In genomic region chr3:141818615-141819312, GRCm38 (mm10) we compare ENCODE assay signal across 15 mouse cellular contexts.
DNase-seq lines count a peak whose midpoint lies in the region; ATAC-seq and TF ChIP-seq lines count a peak whose summit lies in the region.
"Had no signal": no experiment of that assay in that cellular context is flagged by ENCODE, and none has a peak within 500 bp of the region (broad histone marks: within the 10 kb centered on the region; RNA-seq: fewer than 3 reads in every experiment).

No protein-coding gene starts in this region.

- H3K36me3 ChIP-seq in kidney, embryonic 14.5 days (ENCODE audit: control insufficient read depth, insufficient read depth, low read length), result peaks cover 7% of the 10 kb centered on the region; the same call in 1 of the 2 replicates
- H3K36me3 ChIP-seq in forebrain, embryonic 11.5 days (ENCODE audit: control insufficient read depth, insufficient read depth, low read length), result no peaks in the 10 kb centered on the region
- H3K36me3 ChIP-seq in hindbrain, embryonic 14.5 days (replicated peaks; ENCODE audit: control insufficient read depth, insufficient read depth), result no peaks in the 10 kb centered on the region
- H3K36me3 ChIP-seq in midbrain, postnatal 0 days (ENCODE audit: insufficient read depth, low read length), result no peaks in the 10 kb centered on the region
- H3K36me3 ChIP-seq: G1E; stomach, embryonic 15.5 days had no signal

- no peak for TF ChIP-seq CTCF in midbrain, postnatal 0 days (IDR thresholded peaks at IDR 0.05)

- DNase-seq in kidney, adult 18-20 months, result no peak
- no peak for DNase-seq in forebrain, embryonic 11.5 days (ENCODE audit: low spot score)
- DNase-seq in hindbrain, embryonic 14.5 days (ENCODE audit: low spot score), result peak; percentile 41
- DNase-seq in midbrain, postnatal 0 days (ENCODE audit: low spot score), result no peak
- DNase-seq in frontal cortex, postnatal 36 days (ENCODE audit: low spot score in 2 of 2), result no peak
- DNase-seq in cerebellum, postnatal 36 days, result no peak
- no peak for DNase-seq in urinary bladder, postnatal 25 days (ENCODE audit: low spot score)
- DNase-seq: heart, postnatal 36 days; lung, adult 2 months; thymus, postnatal 25 days had no signal

- no peaks in the 10 kb centered on the region for H3K9me3 ChIP-seq in kidney, embryonic 14.5 days (ENCODE audit: control insufficient read depth, low read length)
- H3K9me3 ChIP-seq in forebrain, embryonic 11.5 days (ENCODE audit: control insufficient read depth, low read length), result no peaks in the 10 kb centered on the region
- H3K9me3 ChIP-seq in hindbrain, embryonic 14.5 days (ENCODE audit: control insufficient read depth, low read length), result no peaks in the 10 kb centered on the region
- H3K9me3 ChIP-seq in midbrain, postnatal 0 days (ENCODE audit: low read length), result no peaks in the 10 kb centered on the region
- H3K9me3 ChIP-seq: G1E; limb, embryonic 13.5 days; stomach, embryonic 15.5 days had no signal

- H3K4me2 ChIP-seq in kidney, embryonic 14.5 days (replicated peaks; ENCODE audit: low read depth, low read length), result no peak overlapping the region
- peak overlapping the region; percentile 40; the same call in 1 of the 2 replicates for H3K4me2 ChIP-seq in forebrain, embryonic 11.5 days (ENCODE audit: low read depth, low read length, severe bottlenecking)
- H3K4me2 ChIP-seq in hindbrain, embryonic 14.5 days (replicated peaks), result peak overlapping the region; percentile 37
- H3K4me2 ChIP-seq in midbrain, postnatal 0 days (ENCODE audit: low read depth, low read length, poor library complexity, severe bottlenecking), result no peak overlapping the region
- H3K4me2 ChIP-seq: limb, embryonic 13.5 days; stomach, embryonic 15.5 days had no signal

- H3K9ac ChIP-seq in kidney, embryonic 14.5 days (ENCODE audit: low read depth, low read length), result no peak overlapping the region
- H3K9ac ChIP-seq in forebrain, embryonic 11.5 days (ENCODE audit: low read length), result no peak overlapping the region
- no peak overlapping the region for H3K9ac ChIP-seq in hindbrain, embryonic 14.5 days
- no peak overlapping the region for H3K9ac ChIP-seq in midbrain, postnatal 0 days (replicated peaks; ENCODE audit: low read length, poor library complexity, severe bottlenecking)
- H3K9ac ChIP-seq: limb, embryonic 13.5 days; stomach, embryonic 15.5 days had no signal

- 0 out of 2 replicates have a peak, but pooled peaks cover 2% of the 10 kb centered on the region for H3K4me1 ChIP-seq in kidney, embryonic 14.5 days (ENCODE audit: control insufficient read depth, insufficient read depth, low read length)
- H3K4me1 ChIP-seq in forebrain, embryonic 11.5 days (replicated peaks; ENCODE audit: control insufficient read depth, insufficient read depth, low read length), result peaks cover 13% of the 10 kb centered on the region; the same call in 1 of the 2 replicates
- peaks cover 14% of the 10 kb centered on the region; the same call in 1 of the 2 replicates for H3K4me1 ChIP-seq in hindbrain, embryonic 14.5 days (replicated peaks; ENCODE audit: control insufficient read depth, insufficient read depth, low read length)
- H3K4me1 ChIP-seq in midbrain, postnatal 0 days (ENCODE audit: insufficient read depth, low read length), result peaks cover 7% of the 10 kb centered on the region; the same call in 1 of the 2 replicates
- H3K4me1 ChIP-seq: megakaryocyte, embryonic 14.5 days; stomach, embryonic 15.5 days had no signal

- peak; percentile 49; the same call in 1 of the 2 replicates for ATAC-seq in kidney, embryonic 14.5 days (ENCODE audit: low FRiP score, low TSS enrichment)
- peak; percentile 69 for ATAC-seq in forebrain, embryonic 11.5 days (replicated peaks; ENCODE audit: low FRiP score)
- ATAC-seq in hindbrain, embryonic 14.5 days (ENCODE audit: low FRiP score), result 0 out of 2 replicates have a peak, but pooled peaks have one; percentile 25
- peak; percentile 45; the same call in 1 of the 2 replicates for ATAC-seq in midbrain, postnatal 0 days (ENCODE audit: low FRiP score)

- no peaks in the 10 kb centered on the region for H3K27me3 ChIP-seq in kidney, embryonic 14.5 days (ENCODE audit: control insufficient read depth, insufficient read depth, low read length)
- H3K27me3 ChIP-seq in forebrain, embryonic 11.5 days (ENCODE audit: control insufficient read depth, insufficient read depth, low read length), result no peaks in the 10 kb centered on the region
- H3K27me3 ChIP-seq in hindbrain, embryonic 14.5 days (ENCODE audit: control insufficient read depth, insufficient read depth, low read length), result no peaks in the 10 kb centered on the region
- no peaks in the 10 kb centered on the region for H3K27me3 ChIP-seq in midbrain, postnatal 0 days (ENCODE audit: insufficient read depth, low read length)
- H3K27me3 ChIP-seq: limb, embryonic 13.5 days; megakaryocyte, embryonic 14.5 days; stomach, embryonic 15.5 days had no signal

- H3K4me3 ChIP-seq in kidney, embryonic 14.5 days (ENCODE audit: low read length), result no peak overlapping the region
- H3K4me3 ChIP-seq in forebrain, embryonic 11.5 days (ENCODE audit: low read depth, low read length), result no peak overlapping the region
- H3K4me3 ChIP-seq in hindbrain, embryonic 14.5 days (replicated peaks; ENCODE audit: low read length), result no peak overlapping the region
- H3K4me3 ChIP-seq in midbrain, postnatal 0 days (ENCODE audit: low read depth, low read length), result no peak overlapping the region
- H3K4me3 ChIP-seq: limb, embryonic 13.5 days; megakaryocyte, embryonic 14.5 days; stomach, embryonic 15.5 days had no signal

- H3K27ac ChIP-seq in kidney, embryonic 14.5 days (ENCODE audit: low read depth, low read length), result no peak overlapping the region
- peak overlapping the region; percentile 18; the same call in 1 of the 2 replicates for H3K27ac ChIP-seq in forebrain, embryonic 11.5 days (ENCODE audit: low read depth, low read length)
- peak overlapping the region; percentile 32 for H3K27ac ChIP-seq in hindbrain, embryonic 14.5 days
- no peak overlapping the region for H3K27ac ChIP-seq in midbrain, postnatal 0 days (ENCODE audit: low read depth, low read length)
- H3K27ac ChIP-seq: limb, embryonic 13.5 days; stomach, embryonic 15.5 days had no signal

- WGBS in kidney, embryonic 14.5 days, result 60% methylated on average over 3 of the region's 3 CpGs
- WGBS in forebrain, embryonic 11.5 days, result 7% methylated on average over 3 of the region's 3 CpGs
- 8% methylated on average over 3 of the region's 3 CpGs for WGBS in hindbrain, embryonic 14.5 days
- WGBS in midbrain, postnatal 0 days, result 15% methylated on average over 3 of the region's 3 CpGs

Comparison
In these comparisons a context has a peak if more than half of its experiments do, and no peak if none do; other contexts are left out.
1. H3K27ac ChIP-seq: peak in forebrain, embryonic 11.5 days (single experiment) and hindbrain, embryonic 14.5 days (single experiment); none in kidney, embryonic 14.5 days (single experiment) and midbrain, postnatal 0 days (single experiment).
2. H3K4me2 ChIP-seq: peak in forebrain, embryonic 11.5 days (single experiment) and hindbrain, embryonic 14.5 days (single experiment); none in kidney, embryonic 14.5 days (single experiment) and midbrain, postnatal 0 days (single experiment).
3. Peak in every context shown above with its lines, with median percentiles within 50 percentile points of each other: ATAC-seq.